Mouse (Mus musculus) naive thymus-derived CD4-positive, alpha-beta T cell, adult 2 months (primary cell): ENCODE data around the gene Coq10b.
"Not testable (repeated sequence)": the region's sequence is repeated elsewhere in the genome, so short reads cannot be mapped to it uniquely, and the experiment has no call there.

Source experiments
- DNase-seq: peaks from one replicate; pipeline ENCODE4 v3.0.0-alpha.2; 2011; ENCODE audit warnings: low read depth

Gene Coq10b

DNA sequence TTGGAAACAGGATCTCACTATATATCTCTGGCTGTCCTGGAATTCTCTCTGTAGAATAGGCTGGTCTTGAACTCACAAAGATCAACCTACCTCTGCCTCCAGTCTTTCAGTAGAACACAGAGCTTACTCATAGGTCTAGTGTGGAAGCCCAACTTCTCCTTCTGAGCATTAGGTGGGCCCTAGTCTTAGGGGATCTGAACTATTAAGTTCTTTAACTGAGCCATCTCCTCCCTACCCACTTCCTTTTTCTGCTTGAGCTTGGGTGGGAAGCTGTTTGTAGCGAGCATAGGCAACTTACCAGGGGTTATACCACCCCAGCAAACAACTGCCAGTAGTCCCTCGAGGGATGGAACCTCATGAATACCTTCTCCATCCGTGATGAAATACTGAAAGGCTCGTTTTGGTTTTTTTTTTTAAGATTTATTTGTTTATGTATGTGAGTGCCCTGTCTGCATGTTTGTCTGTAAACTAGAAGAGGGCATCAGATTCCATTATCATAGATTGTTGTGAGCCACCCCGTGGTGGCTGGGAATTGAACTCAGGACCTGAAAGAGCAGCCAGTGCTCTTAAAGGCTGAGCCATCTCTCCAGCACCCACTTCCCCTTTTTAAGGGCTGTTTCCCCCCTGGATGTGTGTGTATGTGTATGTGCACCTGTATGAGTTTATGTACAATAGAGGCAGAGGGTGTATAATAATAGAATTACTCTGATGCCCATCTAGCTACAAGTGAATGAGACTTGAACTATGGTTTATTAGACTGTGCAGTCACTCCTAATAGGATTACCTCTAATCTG is 2.9 kb downstream of the Coq10b start:
- DNase-seq, result no peak

GRCm38 (mm10) chr1:55058383-55058782 is 5.8 kb downstream of the Coq10b start:
- not testable (repeated sequence) for DNase-seq

DNA sequence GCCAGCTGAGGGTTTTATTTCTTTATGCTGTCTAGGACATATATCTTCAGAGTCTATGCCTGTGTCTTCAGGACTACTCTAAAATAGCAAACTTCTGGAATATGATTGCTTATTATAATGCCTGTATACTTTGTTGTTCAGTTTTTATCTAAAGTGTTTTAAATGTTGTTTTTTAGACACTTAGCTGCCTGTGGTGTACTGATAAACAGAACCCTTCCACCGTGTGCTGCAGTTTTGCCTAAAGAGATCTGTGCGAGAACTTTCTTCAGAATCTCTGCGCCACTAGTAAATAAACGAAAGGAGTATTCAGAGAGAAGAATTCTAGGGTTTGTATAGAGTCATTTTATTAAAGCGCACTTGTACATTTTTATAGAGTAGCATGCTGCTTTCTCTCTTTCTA is 8.5 kb downstream of the Coq10b start:
- no peak for DNase-seq

GRCm38 (mm10) chr1:55061772-55062171 is 9.2 kb downstream of the Coq10b start:
- DNase-seq, result no peak

DNA sequence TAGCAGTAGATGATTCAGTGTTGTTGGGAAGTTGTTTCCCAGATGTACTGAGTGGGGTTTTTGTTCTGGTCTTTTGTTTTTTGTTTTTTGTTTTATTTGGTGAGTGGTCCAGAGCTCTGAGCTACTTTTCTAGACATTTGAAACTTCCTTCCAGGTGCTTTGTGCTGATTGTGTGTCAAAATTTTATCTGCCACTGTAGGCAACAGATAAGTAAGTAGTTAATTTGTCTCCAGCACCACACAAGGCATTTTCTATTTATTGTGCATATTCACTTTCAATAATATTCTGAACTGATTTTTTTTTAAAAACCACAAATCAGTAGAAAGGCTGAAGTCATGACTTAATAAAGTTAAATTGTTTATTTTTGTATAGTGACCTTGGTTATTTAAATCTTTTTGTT is 19.8 kb downstream of the Coq10b start:
- DNase-seq, result not testable (repeated sequence)

DNA sequence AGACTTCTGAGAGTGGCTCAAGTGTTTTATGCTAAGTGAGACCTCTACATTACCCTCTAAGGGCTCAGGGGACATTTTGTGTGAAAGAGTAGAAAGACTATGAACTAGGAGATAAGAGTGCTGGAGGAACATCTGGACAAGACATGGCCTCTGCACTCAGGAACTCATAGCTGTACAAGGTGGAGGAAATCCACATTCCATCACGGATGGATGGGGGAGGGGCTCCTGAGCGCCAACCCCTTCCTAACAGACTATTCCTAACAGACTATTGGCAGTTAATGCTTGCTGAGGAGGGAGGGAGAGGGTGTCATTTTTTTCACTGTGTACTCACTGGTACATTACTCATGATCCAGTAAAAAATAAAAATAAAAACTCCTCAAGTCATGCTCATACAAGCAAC is 22.2 kb downstream of the Coq10b start:
- no peak for DNase-seq

- no peak for DNase-seq
Measured at GRCm38 (mm10) chr1:55075652-55076394, 23.3 kb downstream of the Coq10b start.

- no peak for DNase-seq
Measured at GRCm38 (mm10) chr1:55076395-55076743, 23.8 kb downstream of the Coq10b start.

- no peak for DNase-seq
Measured at GRCm38 (mm10) chr1:55076849-55077516, 24.4 kb downstream of the Coq10b start.

DNA sequence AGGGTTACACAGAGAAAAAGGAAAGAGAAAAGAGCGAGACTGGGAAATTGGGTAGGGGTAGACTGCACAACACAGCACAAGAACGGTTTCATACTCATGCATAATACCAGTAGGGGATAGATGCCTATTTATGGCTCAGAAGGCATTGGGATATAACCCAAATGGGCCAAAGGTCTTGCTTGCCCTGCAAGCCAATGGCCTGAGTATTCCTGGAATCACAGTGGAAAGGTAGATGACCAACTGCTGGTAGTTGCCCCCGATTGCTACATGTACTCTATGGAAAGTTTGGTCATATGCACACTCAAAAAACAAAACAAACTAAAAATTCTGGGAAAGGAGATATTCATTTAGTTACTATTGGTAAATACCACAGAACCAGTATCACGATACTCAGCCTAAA is 27.1 kb downstream of the Coq10b start:
- DNase-seq, result no peak

GRCm38 (mm10) chr1:55082106-55082505 is 29.5 kb downstream of the Coq10b start:
- DNase-seq, result peak; percentile 52

DNA sequence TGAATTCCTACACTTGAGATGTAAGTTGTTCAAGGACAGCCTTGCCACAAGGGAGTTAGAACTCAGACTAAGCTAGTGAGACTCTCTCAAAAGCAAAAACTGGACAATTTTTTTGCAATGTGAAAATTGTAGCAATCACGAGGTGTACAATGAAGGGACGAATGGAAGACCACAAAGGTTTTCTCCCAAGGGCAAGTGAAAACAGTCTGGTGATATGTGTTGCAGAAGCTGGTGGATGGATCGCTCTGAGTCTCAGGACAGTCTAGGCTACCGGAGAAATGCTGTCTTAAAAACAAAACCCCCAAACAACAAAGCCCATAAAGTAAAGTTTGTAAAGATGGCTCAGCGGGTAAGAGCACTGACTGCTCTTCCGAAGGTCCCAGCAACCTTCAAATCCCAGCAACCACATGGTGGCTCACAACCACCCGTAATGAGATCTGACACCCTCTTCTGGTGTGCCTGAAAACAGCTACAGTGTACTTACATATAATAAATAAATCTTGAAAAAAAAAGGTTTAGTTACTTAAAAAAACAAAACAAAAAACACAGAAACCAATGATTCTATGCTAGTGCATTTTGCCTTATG is 33.3 kb downstream of the Coq10b start:
- DNase-seq, result no peak

- no peak for DNase-seq
Measured at GRCm38 (mm10) chr1:55086868-55087400, 34.4 kb downstream of the Coq10b start.

GRCm38 (mm10) chr1:55087401-55087904 is 34.9 kb downstream of the Coq10b start:
- no peak for DNase-seq

DNA sequence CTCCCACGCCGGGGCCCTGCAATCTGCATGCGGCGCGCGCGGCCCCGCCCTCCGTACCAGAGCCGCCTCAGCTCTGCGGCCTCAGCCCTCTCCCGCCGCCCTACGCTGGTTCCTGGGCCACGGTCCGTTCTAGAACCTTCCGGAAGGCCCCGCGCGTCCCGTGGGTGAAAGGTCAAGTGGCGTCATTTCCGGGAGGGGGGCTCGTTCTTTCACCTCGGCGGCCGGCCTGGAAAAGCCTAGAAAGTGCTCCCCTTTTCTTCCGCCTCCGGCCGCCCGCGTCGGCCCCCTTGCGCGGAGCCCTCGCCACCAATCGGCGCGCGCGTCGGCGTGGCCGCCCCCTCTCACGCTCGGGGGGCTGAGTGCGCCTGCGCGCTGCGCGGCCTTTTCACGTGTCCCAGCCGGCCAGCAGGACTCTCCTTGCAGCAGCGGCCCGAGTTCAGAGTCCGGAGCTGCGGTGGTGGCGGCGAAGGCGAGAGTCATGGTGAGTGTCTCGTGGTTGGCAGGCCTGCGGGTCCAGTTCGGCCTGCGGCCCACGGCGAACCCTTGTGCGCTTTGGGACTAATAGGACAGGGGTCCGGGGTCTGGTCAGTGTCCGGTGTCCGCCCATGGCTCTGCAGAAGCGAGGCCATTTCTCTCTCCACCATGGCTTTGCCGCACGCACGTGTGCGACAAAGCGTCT is 35.5 kb downstream of the Coq10b start, which contains the start of the genes Hspe1 and Hspd1:
TSS of gene Hspe1 (plus strand) at position 201 of the 679 bp plus-strand sequence.
TSS of gene Hspd1 (minus strand) at position 312 of the 679 bp plus-strand sequence.
- peak; percentile 97 for DNase-seq

GRCm38 (mm10) chr1:55088611-55089497 is 36.3 kb downstream of the Coq10b start:
- DNase-seq, result no peak

DNA sequence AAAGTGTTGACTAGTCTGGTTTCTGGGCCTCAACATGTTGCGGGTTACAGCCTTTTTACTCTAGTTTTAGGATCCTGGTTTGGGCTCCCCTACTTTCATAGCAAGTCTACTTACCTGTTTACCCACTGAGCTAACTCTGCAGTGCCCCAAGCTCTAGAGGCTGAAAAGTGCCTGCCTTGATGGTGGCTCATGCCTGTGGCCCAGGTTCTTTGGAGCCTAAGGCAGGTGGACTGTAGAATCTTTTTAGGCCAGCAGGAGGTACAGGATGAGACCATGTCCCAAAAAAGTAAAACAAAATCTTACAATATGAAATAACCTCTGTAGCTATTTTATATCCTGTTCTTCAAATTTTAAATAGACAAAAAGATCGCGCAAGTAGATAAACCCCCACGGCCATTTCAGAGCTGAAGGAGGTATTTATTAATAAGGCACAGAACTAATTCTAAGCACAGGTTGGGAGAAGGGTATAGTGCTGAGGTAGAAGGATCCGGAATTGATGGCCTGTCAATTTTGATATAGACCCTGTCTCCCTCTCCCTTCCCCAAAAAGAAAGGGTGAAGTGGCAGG is 37.0 kb downstream of the Coq10b start:
- peak; percentile 41 for DNase-seq

GRCm38 (mm10) chr1:55092056-55092455 is 39.5 kb downstream of the Coq10b start:
- no peak for DNase-seq

- no peak for DNase-seq
Measured at GRCm38 (mm10) chr1:55092469-55092868, 39.9 kb downstream of the Coq10b start.
